Mouse (Mus musculus): Measurements from ENCODE around the gene P2rx4. TPM values are rescaled to one million over a fixed set of nuclear protein-coding genes. Genes with fewer than 3 reads are reported as not detected.

The P2rx4 gene
- polyA plus RNA-seq, 1 experiment: not detected

DNA sequence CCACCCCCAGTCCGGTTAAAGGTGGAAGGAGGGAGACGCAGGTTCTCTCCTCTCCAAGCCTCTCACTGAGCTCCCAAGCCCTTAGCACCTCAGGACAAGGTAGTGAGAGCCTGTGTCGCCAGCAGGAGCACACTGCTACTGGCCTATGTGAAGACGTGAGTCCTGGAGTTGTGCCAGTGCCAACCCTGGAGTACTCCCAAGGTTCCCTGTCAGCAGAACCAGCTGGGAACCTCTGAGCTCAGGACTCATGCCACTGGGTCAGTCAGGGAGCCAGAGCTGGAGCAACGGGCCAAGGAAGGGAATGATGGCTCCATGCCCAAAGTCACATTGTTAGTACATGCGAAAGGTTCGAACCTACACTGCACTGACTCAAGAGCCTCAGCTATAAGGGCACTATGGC lies 49.3 kb downstream of the P2rx4 start:
- Histone ChIP-seq H3K4me3 (ENCODE audit: insufficient read depth, low read depth, low read length) (no peak overlapping the region), H3K4me1 (ENCODE audit: control insufficient read depth, insufficient read depth, low read length) (no peaks in the 10 kb centered on the region), H3K27ac (ENCODE audit: insufficient read depth, low read depth, low read length) (no peak overlapping the region)
- 66% methylated on average over 7 of the region's 7 CpGs for WGBS
- TF ChIP-seq POLR2A (IDR thresholded peaks at IDR 0.05; ENCODE audit: insufficient read depth, low read depth, low read length): no peak
- TF ChIP-seq CTCF (IDR thresholded peaks at IDR 0.05; ENCODE audit: insufficient read depth, low read depth, low read length): no peak

DNA sequence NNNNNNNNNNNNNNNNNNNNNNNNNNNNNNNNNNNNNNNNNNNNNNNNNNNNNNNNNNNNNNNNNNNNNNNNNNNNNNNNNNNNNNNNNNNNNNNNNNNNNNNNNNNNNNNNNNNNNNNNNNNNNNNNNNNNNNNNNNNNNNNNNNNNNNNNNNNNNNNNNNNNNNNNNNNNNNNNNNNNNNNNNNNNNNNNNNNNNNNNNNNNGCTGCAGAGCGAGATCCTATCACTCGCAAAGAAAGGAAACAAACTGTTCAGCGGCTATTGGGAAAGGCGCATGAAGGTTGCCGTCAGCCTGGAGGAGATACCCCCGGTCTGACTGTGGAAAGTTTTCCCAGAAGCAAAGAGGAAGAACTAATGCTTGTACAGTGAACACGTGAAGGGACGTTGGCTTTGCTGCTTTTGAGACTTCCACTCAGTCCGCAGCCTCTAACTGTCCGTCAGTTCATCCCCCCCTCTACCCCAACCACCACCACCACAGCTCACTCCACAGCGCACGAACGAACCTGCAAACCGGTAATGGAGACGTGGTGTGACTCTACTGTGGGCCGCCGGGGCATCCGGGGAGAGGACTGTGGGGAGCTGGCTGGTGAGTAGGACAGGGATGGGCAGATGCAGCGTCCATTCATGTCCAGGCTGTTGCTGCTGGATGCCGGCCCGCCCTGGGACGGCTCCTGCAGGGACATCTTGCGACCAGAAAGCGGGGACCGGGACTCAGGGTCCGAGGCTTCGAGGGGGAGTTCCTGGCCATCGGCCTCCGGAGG lies 56.1 kb downstream of the P2rx4 start:
- no peak for TF ChIP-seq CTCF (IDR thresholded peaks at IDR 0.05; ENCODE audit: insufficient read depth, low read depth, low read length)
- TF ChIP-seq POLR2A (IDR thresholded peaks at IDR 0.05; ENCODE audit: insufficient read depth, low read depth, low read length): no peak
- 85% methylated on average over 29 of the region's 29 CpGs for WGBS
- H3K4me1 ChIP-seq (ENCODE audit: control insufficient read depth, insufficient read depth, low read length): peaks cover 6% of the 10 kb centered on the region; the same call in 1 of the 2 replicates
- no peak overlapping the region for H3K4me3 ChIP-seq (ENCODE audit: insufficient read depth, low read depth, low read length)
- no peak overlapping the region for H3K27ac ChIP-seq (ENCODE audit: insufficient read depth, low read depth, low read length)

DNA sequence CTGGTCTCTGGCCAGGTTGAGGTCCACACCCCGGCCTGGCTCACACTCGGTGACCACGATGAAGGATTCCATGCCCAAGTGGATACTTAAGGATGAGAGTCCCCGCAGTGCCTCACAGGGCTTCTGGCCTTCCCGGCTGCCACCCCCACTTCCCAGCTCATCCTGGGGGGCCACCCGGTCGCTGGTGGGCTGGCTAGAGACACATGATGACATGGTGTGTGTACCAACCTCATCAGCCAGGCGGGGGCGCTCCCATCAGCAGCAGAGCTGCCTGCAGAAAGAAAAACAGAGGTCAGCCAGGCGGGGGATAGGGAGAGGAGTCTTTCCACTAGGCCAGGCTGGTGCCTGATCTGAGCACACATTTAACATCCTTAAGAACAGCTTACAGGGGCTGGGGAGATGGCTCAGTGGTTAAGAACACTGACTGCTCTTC lies 56.7 kb downstream of the P2rx4 start:
- WGBS: 56% methylated on average over 10 of the region's 10 CpGs
- TF ChIP-seq POLR2A (IDR thresholded peaks at IDR 0.05; ENCODE audit: insufficient read depth, low read depth, low read length) (no peak), CTCF (IDR thresholded peaks at IDR 0.05; ENCODE audit: insufficient read depth, low read depth, low read length) (no peak; the same call in 1 of the 2 replicates)
- Histone ChIP-seq H3K4me3 (ENCODE audit: insufficient read depth, low read depth, low read length) (no peak overlapping the region), H3K4me1 (ENCODE audit: control insufficient read depth, insufficient read depth, low read length) (peaks cover 8% of the 10 kb centered on the region), H3K27ac (ENCODE audit: insufficient read depth, low read depth, low read length) (no peak overlapping the region)

DNA sequence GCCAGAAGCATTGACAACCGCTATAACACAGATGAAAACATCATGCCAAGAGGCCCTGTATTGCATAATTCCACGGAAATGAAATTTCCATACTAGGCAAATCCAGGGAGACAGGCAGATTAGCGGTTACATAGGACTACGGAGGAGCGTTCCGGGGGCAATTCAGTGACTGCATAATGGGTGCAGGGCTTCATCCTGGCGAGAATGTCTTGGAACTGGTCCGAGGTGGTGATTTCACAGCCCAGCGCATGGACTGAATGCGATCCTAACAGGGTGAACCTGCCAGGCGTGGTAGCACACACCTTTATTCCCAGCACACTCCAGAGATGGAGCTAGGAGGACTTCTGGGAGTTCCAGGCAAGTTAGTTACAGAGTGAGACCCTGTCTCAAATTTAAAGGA lies 59.9 kb downstream of the P2rx4 start:
- WGBS: 82% methylated on average over 11 of the region's 11 CpGs
- Histone ChIP-seq H3K4me3 (ENCODE audit: insufficient read depth, low read depth, low read length) (no peak overlapping the region), H3K27ac (ENCODE audit: insufficient read depth, low read depth, low read length) (no peak overlapping the region), H3K4me1 (ENCODE audit: control insufficient read depth, insufficient read depth, low read length) (peaks cover 21% of the 10 kb centered on the region)
- TF ChIP-seq CTCF (IDR thresholded peaks at IDR 0.05; ENCODE audit: insufficient read depth, low read depth, low read length) (no peak), POLR2A (IDR thresholded peaks at IDR 0.05; ENCODE audit: insufficient read depth, low read depth, low read length) (no peak)

DNA sequence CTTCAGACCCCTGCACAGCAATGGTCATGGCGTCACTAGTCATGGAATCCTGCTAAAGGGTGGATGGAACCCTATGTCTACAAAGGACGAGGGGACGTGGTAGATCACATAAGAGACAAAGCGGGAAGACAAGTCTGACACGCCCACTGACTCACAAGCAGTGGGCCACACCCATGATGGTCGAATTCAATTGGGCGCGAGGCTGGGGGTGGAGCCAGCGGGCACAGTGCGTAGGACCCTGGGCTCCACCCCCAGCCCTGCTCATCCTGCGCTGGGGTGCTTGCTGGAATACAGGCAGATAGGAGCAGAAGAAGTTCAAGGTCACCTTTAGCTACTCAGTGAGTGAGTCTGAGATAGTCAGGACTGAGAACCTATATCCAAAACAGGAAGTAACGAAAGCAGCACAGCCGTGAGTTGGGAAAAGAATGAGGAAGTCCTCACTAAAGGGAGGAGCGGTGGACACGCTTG lies 61.8 kb downstream of the P2rx4 start:
- WGBS: 86% methylated on average over 15 of the region's 15 CpGs
- Histone ChIP-seq H3K4me1 (ENCODE audit: control insufficient read depth, insufficient read depth, low read length) (peaks cover 24% of the 10 kb centered on the region), H3K27ac (ENCODE audit: insufficient read depth, low read depth, low read length) (no peak overlapping the region), H3K4me3 (ENCODE audit: insufficient read depth, low read depth, low read length) (no peak overlapping the region)
- TF ChIP-seq POLR2A (IDR thresholded peaks at IDR 0.05; ENCODE audit: insufficient read depth, low read depth, low read length) (no peak), CTCF (IDR thresholded peaks at IDR 0.05; ENCODE audit: insufficient read depth, low read depth, low read length) (no peak)

DNA sequence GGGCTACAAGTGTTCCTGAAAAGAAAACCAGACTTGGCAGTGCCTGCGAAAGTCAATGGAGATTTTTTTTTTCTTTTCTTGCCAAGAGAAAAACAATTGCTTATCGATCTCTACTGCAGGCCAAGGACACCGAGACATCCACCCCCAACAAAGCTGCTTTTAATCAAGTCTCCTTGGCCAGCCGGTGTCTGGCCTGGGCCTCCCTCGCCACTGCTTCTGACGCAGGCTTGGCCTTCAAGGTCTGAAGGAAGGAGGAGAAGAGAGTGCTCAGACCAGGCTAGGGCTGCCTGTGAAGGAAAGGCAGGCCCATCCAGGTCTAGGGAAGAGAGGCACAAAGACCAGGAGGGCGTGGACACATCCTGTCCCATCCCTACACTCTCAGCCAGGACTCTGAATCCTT lies 63.0 kb downstream of the P2rx4 start:
- TF ChIP-seq CTCF (IDR thresholded peaks at IDR 0.05; ENCODE audit: insufficient read depth, low read depth, low read length): no peak
- no peak for TF ChIP-seq POLR2A (IDR thresholded peaks at IDR 0.05; ENCODE audit: insufficient read depth, low read depth, low read length)
- Histone ChIP-seq H3K4me3 (ENCODE audit: insufficient read depth, low read depth, low read length) (no peak overlapping the region), H3K4me1 (ENCODE audit: control insufficient read depth, insufficient read depth, low read length) (peaks cover 34% of the 10 kb centered on the region), H3K27ac (ENCODE audit: insufficient read depth, low read depth, low read length) (no peak overlapping the region)
- WGBS: 56% methylated on average over 7 of the region's 7 CpGs

DNA sequence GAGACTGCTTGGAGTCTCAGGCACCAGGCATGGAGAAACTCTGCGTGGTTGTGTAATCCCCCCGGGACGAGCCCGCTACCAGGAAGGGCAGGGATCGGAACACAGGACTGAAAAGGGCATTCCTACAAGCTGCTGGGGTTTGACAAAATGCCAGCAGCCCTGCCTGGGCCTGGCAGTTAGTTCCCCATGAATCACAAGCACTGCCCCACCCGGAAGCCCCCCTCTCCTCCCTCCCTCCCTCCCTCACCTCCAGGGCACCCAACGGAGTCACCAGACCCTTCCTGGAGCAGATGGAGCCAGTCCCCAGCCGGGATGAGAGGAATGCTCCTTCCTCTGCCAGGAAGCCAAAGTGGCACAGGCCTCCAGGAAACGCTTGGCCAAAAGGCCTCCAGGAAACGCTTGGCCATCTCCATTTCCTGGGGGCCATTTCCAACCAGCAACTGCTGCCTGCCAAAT lies 63.5 kb downstream of the P2rx4 start:
- WGBS: 40% methylated on average over 10 of the region's 10 CpGs
- TF ChIP-seq POLR2A (IDR thresholded peaks at IDR 0.05; ENCODE audit: insufficient read depth, low read depth, low read length): no peak
- no peak for TF ChIP-seq CTCF (IDR thresholded peaks at IDR 0.05; ENCODE audit: insufficient read depth, low read depth, low read length)
- H3K27ac ChIP-seq (ENCODE audit: insufficient read depth, low read depth, low read length): no peak overlapping the region
- no peak overlapping the region for H3K4me3 ChIP-seq (ENCODE audit: insufficient read depth, low read depth, low read length)
- peaks cover 38% of the 10 kb centered on the region for H3K4me1 ChIP-seq (ENCODE audit: control insufficient read depth, insufficient read depth, low read length)

DNA sequence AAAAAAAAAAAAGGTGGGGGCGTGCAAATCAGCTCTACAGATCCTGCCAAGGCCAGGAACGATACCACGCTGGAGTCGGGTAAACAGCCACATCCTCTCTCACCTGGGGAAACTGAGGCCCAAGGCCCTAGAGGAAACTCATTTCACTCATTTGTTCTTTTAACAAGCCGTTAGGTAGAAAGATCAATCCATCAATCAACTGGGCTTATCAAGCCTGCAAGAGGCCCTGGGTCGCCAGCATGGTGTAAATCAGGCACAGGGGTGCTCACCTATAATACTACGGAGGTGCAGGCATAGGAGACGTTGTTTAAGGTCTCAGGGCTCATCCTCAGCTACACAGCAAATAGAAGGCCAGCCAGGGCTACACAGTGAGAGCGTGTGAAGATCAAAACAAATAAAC lies 64.1 kb downstream of the P2rx4 start:
- WGBS: 85% methylated on average over 9 of the region's 9 CpGs
- no peak overlapping the region for H3K27ac ChIP-seq (ENCODE audit: insufficient read depth, low read depth, low read length)
- H3K4me1 ChIP-seq (ENCODE audit: control insufficient read depth, insufficient read depth, low read length): peaks cover 38% of the 10 kb centered on the region
- TF ChIP-seq POLR2A (IDR thresholded peaks at IDR 0.05; ENCODE audit: insufficient read depth, low read depth, low read length): no peak
- no peak for TF ChIP-seq CTCF (IDR thresholded peaks at IDR 0.05; ENCODE audit: insufficient read depth, low read depth, low read length)
- H3K4me3 ChIP-seq (ENCODE audit: insufficient read depth, low read depth, low read length): no peak overlapping the region

DNA sequence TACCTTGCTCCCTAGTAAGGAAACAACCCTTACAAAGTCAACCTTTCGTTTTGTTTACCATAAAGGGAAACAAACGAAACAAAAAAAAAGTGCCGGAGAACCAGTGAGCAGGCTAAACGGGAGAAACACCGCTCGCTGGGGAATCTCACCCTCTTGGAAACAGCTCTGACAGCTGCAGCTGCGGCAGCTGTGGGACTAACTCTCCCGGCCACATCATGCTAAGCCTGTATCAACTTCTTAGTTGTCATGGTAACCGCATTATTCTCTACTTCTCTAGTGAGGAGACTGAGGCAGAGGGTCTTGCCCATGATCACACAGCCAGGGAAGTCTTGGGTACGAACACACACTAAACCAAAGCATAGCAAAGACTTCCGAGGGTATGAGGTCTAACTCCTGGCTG lies 66.4 kb downstream of the P2rx4 start:
- 0 out of 2 replicates have a peak overlapping the region, but pooled peaks have one; percentile 16 for H3K27ac ChIP-seq (ENCODE audit: insufficient read depth, low read depth, low read length)
- 31% methylated on average over 11 of the region's 11 CpGs for WGBS

More for the DNA sequence above, 66.4 kb downstream of the P2rx4 start:
- H3K4me3 ChIP-seq (ENCODE audit: insufficient read depth, low read depth, low read length): no peak overlapping the region
- H3K4me1 ChIP-seq (ENCODE audit: control insufficient read depth, insufficient read depth, low read length): peaks cover 51% of the 10 kb centered on the region
- TF ChIP-seq POLR2A (IDR thresholded peaks at IDR 0.05; ENCODE audit: insufficient read depth, low read depth, low read length) (no peak), CTCF (IDR thresholded peaks at IDR 0.05; ENCODE audit: insufficient read depth, low read depth, low read length) (no peak)

All from olfactory bulb, adult 2 months (tissue).